Mouse (Mus musculus) spleen, adult 2 months (tissue): ENCODE data around the gene Olfr1535. TPM values are rescaled to one million over a fixed set of nuclear protein-coding genes. Genes with fewer than 3 reads are reported as not detected.

Source experiments
- DNase-seq, 2 experiments: peaks; one replicate each; pipeline versions ENCODE4 v3.0.0 to v3.0.0-alpha.2; 2012 to 2021; ENCODE audit warnings: low spot score in 2 of 2, low read depth in 1 of 2
- H3K27ac ChIP-seq: fragments of 200-500 bp; 2 replicates; pipeline ENCODE4 v1.5.1; 2012; ENCODE audit warnings: low read length, inconsistent platforms; ENCODE audit not compliant: insufficient read depth
- H3K27me3 ChIP-seq: fragments of 200-500 bp; 2 replicates; pipeline ENCODE4 v1.6.1; 2012; ENCODE audit warnings: mild to moderate bottlenecking, moderate library complexity, low read length, inconsistent platforms; ENCODE audit not compliant: control insufficient read depth, insufficient read depth
- H3K36me3 ChIP-seq: fragments of 200-500 bp; 2 replicates; pipeline ENCODE4 v1.6.1; 2012; ENCODE audit warnings: mild to moderate bottlenecking, low read length, inconsistent platforms; ENCODE audit not compliant: control insufficient read depth, insufficient read depth
- H3K4me1 ChIP-seq: fragments of 200-500 bp; 2 replicates; pipeline ENCODE4 v1.6.1; 2011; ENCODE audit warnings: inconsistent platforms; ENCODE audit not compliant: control insufficient read depth, insufficient read depth, insufficient read length
- H3K4me3 ChIP-seq: fragments of 200-500 bp; 2 replicates; pipeline ENCODE4 v1.5.1; 2011; ENCODE audit warnings: mild to moderate bottlenecking, inconsistent platforms; ENCODE audit not compliant: insufficient read depth, insufficient read length; ENCODE audit errors: extremely low read depth
- CTCF ChIP-seq: fragments of 200-500 bp; IDR thresholded peaks from 2 replicates; pipeline ENCODE4 v1.5.1; 2011; ENCODE audit warnings: mild to moderate bottlenecking, inconsistent platforms; ENCODE audit not compliant: insufficient read depth, insufficient read length, insufficient replicate concordance; ENCODE audit errors: extremely low read depth
- POLR2A ChIP-seq: fragments of 200-500 bp; IDR thresholded peaks from 2 replicates; pipeline ENCODE4 v1.6.1; 2011; ENCODE audit warnings: low read depth, low read length, inconsistent platforms
- WGBS: fragments of 180-500 bp; shearing (Covaris S2); methylation state at CpG from one replicate; pipeline ENCODE4 v1.1.7; 2018; 5-methylcytosine and 5-hydroxymethylcytosine counted together
- polyA plus RNA-seq: library from polyadenylated mRNA; depleted of rRNA; stranded (reverse); fragments of >200 nt; gene quantifications from 2 replicates; pipeline ENCODE4 v1.2.3, GENCODE M21; 2012; rRNA removed

The Olfr1535 gene
- not detected in 2 replicates for polyA plus RNA-seq

DNA sequence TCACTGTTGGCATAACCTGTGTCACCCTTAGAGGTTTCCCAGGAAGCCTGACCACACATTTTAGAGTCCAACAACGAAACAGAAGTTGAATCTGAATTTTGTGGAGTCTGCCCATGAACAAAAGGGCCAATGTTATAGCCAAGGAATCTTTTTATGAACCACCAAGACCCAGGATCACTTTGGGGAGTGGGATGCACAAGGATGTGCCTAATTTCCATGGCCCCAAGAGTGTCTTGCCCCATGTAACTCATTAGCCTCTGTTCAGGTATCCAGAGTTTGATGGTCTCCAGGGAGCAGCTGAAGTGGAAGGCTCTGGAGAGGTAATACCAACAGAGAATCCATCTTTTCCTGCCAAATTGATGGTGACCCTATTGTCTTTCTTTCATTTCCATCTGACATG is at the start of gene Olfr1535:
TSS of gene Olfr1535 (minus strand) at position 101 of the 400 bp plus-strand sequence.
- H3K27me3 ChIP-seq: no peaks in the 10 kb centered on the region
- TF ChIP-seq CTCF (no peak), POLR2A (no peak)
- WGBS: 57% methylated on average over 1 of the region's 1 CpGs
- H3K36me3 ChIP-seq: no peaks in the 10 kb centered on the region
- no peaks in the 10 kb centered on the region for H3K4me1 ChIP-seq
- no peak within 1 kb of the TSS for H3K4me3 ChIP-seq
- no peak for DNase-seq
- no peak within 1 kb of the TSS for H3K27ac ChIP-seq

DNA sequence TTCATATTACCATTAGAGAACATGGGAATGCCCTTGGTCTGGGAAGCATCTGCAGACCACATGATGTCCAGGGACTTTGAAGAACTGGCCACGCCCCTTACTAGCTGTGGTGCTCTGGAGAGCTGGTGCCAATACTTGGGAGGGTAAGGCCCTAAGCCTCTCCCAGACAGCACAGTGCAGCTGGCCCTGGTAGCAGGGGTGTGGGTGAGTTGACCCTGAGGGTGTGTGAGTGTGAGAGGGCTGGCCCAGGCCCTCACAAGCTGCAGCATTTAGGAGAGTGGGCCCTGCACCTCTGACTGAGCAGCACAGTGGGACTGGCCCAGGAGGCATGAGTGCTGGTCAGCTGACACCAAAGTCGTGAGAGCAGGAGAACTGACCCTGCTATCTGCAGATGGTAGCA is 31.9 kb upstream of the Olfr1535 start:
- TF ChIP-seq CTCF (no peak), POLR2A (no peak)
- H3K4me3 ChIP-seq: no peak overlapping the region
- 75% methylated on average over 2 of the region's 2 CpGs for WGBS
- H3K36me3 ChIP-seq: no peaks in the 10 kb centered on the region
- no peaks in the 10 kb centered on the region for H3K4me1 ChIP-seq
- no peaks in the 10 kb centered on the region for H3K27me3 ChIP-seq
- no peak overlapping the region for H3K27ac ChIP-seq
- no peak for DNase-seq

DNA sequence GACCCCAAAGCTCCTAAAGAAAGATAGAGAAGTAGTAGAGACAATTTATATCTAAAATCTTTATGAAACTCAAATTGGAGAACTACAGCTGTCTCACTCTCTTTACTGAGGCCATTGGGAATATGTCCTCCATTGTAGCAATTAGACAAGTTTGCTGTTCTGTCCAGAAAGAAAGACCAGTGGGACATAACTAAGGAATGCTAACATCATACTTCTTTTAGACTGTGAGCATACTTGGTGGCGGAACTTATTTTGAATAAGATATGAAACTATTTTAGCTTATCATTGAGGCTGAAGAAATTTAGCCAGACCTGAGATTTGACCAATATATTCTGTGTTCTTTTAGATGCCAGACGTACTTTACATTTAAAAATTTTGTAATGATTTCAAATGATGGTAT is 22.0 kb upstream of the Olfr1535 start, which contains the start of gene Olfr1364:
TSS of gene Olfr1364 (minus strand) at position 101 of the 400 bp plus-strand sequence.
- Histone ChIP-seq H3K4me1 (no peaks in the 10 kb centered on the region), H3K4me3 (no peak within 1 kb of the TSS), H3K36me3 (no peaks in the 10 kb centered on the region), H3K27ac (no peak within 1 kb of the TSS), H3K27me3 (no peaks in the 10 kb centered on the region)
- TF ChIP-seq POLR2A (no peak), CTCF (no peak)
- WGBS: 86% methylated on average over 2 of the region's 2 CpGs
- no peak for DNase-seq

DNA sequence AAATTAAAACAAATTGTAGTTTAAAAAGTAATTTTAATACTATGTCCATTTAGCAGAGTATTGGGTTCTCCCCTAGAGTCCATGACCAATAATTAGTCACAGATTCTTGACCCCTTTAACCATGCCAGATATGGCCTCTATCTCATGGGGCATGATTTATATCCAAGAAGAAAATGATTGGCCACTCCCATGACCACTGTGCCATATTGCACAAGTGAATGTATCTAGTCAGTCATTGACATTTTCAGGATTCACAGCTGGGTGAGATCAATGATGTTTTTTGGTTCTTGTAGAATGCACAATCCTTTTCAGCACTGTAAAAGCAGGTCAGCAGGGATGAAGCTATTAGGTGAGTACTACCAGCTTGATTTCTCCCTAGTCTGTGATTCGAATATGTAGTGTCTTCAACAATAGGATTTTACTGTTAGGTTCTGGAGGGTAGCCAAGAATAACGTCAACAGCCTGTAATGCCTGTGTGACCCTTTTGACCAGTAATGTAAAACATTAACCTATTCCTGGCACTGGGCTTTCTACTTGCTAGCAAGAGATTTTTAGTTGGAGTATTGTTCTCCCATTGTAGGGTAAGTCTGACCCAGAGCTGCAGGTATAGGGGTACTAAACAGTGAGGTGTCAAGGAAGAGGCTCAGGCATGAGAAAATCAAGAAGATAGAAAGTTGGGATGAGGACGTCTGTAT is 9.1 kb downstream of the Olfr1535 start:
- H3K4me1 ChIP-seq: no peaks in the 10 kb centered on the region
- no peak for TF ChIP-seq CTCF
- TF ChIP-seq POLR2A: no peak
- 65% methylated on average over 3 of the region's 3 CpGs for WGBS
- H3K27me3 ChIP-seq: no peaks in the 10 kb centered on the region
- no peak overlapping the region for H3K27ac ChIP-seq
- no peak for DNase-seq
- H3K4me3 ChIP-seq: no peak overlapping the region
- H3K36me3 ChIP-seq: no peaks in the 10 kb centered on the region

DNA sequence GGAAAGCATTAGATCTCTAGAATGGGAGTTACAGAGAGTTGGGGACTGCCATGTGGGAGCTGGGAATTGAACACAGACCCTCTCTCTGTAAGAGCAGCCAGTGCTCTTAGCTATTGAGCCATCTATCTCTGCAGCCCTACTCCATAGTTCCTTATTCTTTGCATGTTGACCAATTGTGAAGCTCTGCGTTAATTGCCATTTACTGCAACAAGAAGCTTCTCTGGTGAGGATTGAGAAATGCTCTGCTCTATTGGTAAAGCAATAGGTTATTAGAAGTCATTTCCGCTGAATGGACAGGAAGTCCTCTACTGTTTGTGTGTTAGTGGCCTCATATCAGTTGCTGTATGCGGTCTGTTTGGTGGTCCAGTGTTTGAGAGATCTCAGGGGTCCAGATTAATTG is 10.2 kb downstream of the Olfr1535 start:
- Histone ChIP-seq H3K36me3 (no peaks in the 10 kb centered on the region), H3K27me3 (no peaks in the 10 kb centered on the region), H3K27ac (no peak overlapping the region), H3K4me1 (no peaks in the 10 kb centered on the region), H3K4me3 (no peak overlapping the region)
- no peak for DNase-seq
- TF ChIP-seq CTCF: no peak
- no peak for TF ChIP-seq POLR2A
- 90% methylated on average over 3 of the region's 3 CpGs for WGBS

DNA sequence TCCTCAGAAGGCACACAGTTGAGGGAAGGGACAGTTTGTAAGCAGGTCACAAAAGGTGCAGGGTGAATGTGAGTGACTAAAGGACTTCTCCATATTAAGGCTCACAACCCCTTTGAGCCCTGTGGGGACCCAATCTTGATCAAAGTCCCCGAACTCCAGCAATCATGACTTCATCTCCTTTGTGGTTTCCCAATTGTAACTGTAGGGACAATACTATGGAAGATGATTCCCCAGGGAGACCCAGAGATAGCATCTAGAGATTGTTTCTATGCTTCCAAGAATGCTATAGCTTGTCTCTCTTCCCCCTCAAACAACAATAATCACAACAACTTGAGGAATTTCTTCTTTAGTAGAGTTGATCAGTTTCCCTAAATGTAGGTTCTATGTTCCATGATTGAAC is 17.0 kb downstream of the Olfr1535 start, which contains the start of gene Olfr1366:
TSS of gene Olfr1366 (minus strand) at position 101 of the 400 bp plus-strand sequence.
- TF ChIP-seq POLR2A (no peak), CTCF (no peak)
- no peak within 1 kb of the TSS for H3K27ac ChIP-seq
- H3K36me3 ChIP-seq: no peaks in the 10 kb centered on the region
- H3K27me3 ChIP-seq: no peaks in the 10 kb centered on the region
- no peak for DNase-seq
- H3K4me1 ChIP-seq: no peaks in the 10 kb centered on the region
- no peak within 1 kb of the TSS for H3K4me3 ChIP-seq
- WGBS: 52% methylated on average over 1 of the region's 1 CpGs

DNA sequence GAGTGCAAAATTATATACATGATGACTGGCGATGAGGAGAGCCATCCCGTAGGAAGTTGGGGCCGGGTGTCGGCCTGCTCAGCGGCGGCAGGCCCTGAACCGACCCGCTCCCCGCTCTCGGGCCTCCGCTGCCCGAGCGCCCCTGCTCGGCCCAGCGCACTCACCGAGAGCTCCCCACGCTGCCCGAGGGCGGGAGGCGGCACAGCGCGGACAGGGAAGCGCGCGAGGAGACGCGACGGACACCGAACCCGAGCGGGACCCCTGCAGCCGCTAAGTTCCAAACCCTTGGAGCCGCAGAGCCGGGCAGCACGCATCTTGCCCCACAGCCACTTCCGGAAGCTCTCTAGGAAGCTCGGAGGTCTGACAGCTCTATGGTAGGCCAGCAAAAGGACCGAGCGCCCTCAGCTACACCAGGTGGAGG is 28.9 kb downstream of the Olfr1535 start, which contains the start of gene Zkscan8:
TSS of gene Zkscan8 (minus strand) at position 340 of the 421 bp plus-strand sequence.
- TF ChIP-seq POLR2A (no peak), CTCF (no peak)
- peak; percentile 76 to 87 for DNase-seq
- Histone ChIP-seq H3K27ac (peak within 1 kb of the TSS; percentile 75), H3K36me3 (peaks cover 2% of the 10 kb centered on the region; the same call in 1 of the 2 replicates), H3K4me1 (peaks cover 2% of the 10 kb centered on the region), H3K4me3 (peak within 1 kb of the TSS; percentile 98), H3K27me3 (no peaks in the 10 kb centered on the region)
- WGBS: under 1% methylated on average over 39 of the region's 39 CpGs
